Mouse (Mus musculus) heart, postnatal 0 days (tissue): ENCODE data around the gene Nr1h2. TPM values are rescaled to one million over a fixed set of nuclear protein-coding genes. Genes with fewer than 3 reads are reported as not detected.
A peak's percentile ranks its signal among the peaks of the same experiment; 100 is the strongest.

Experiments used
- ATAC-seq: fragments of 200-750 bp; cut with Nextera tagmentation; 2 replicates; pipeline ENCODE4 v1.8.0; 2017; ENCODE audit warnings: low read depth, moderate number of reproducible peaks, moderate library complexity; ENCODE audit not compliant: insufficient read depth
- DNase-seq: peaks from one replicate; pipeline ENCODE4 v3.0.0-alpha.2; 2016; ENCODE audit warnings: low spot score
- H3K27ac ChIP-seq: fragments of 300-500 bp; sonication (generic); 2 replicates; pipeline ENCODE4 v1.5.1; 2014; ENCODE audit warnings: low read depth, mild to moderate bottlenecking
- H3K27me3 ChIP-seq: fragments of 300-500 bp; sonication (generic); 2 replicates; pipeline ENCODE4 v1.6.1; 2014; ENCODE audit warnings: low read length, mixed read lengths; ENCODE audit not compliant: control insufficient read depth, insufficient read depth
- H3K36me3 ChIP-seq: fragments of 300-500 bp; sonication (generic); replicated peaks from 2 replicates; pipeline ENCODE4 v1.6.1; 2014; ENCODE audit warnings: low read length, mixed read lengths; ENCODE audit not compliant: control insufficient read depth, insufficient read depth
- H3K4me1 ChIP-seq: fragments of 300-500 bp; sonication (generic); 2 replicates; pipeline ENCODE4 v1.6.1; 2014; ENCODE audit warnings: antibody characterized with exemption; ENCODE audit not compliant: control insufficient read depth, insufficient read depth
- H3K4me2 ChIP-seq: fragments of 300-500 bp; sonication (generic); 2 replicates; pipeline ENCODE4 v1.6.1; 2014; ENCODE audit warnings: low read depth, mild to moderate bottlenecking, low read length, moderate library complexity
- H3K4me3 ChIP-seq: fragments of 300-500 bp; sonication (generic); 2 replicates; pipeline ENCODE4 v1.5.1; 2014; ENCODE audit warnings: low read depth, low read length
- H3K9ac ChIP-seq: fragments of 300-500 bp; sonication (generic); replicated peaks from 2 replicates; pipeline ENCODE4 v1.6.1; 2014; ENCODE audit warnings: low read depth, low read length, mixed read lengths
- H3K9me3 ChIP-seq: fragments of 300-500 bp; sonication (generic); replicated peaks from 2 replicates; pipeline ENCODE4 v1.6.1; 2016; ENCODE audit warnings: low read length; ENCODE audit not compliant: control insufficient read depth
- CTCF ChIP-seq: IDR thresholded peaks from 2 replicates; pipeline ENCODE4 v1.5.1; 2016; ENCODE audit warnings: antibody characterized with exemption, control low read depth, low read depth
- EP300 ChIP-seq: IDR thresholded peaks from 2 replicates; pipeline ENCODE4 v1.6.1; 2016; ENCODE audit warnings: antibody characterized with exemption, low read depth
- WGBS: fragments of 180-500 bp; shearing (Covaris S2); extraction: QIAGEN DNeasy Blood & Tissue Kit; methylation state at CpG from one replicate; pipeline ENCODE4 v1.1.7; 2014; 5-methylcytosine and 5-hydroxymethylcytosine counted together
- polyA plus RNA-seq: library from polyadenylated mRNA; unstranded; fragments of >200 nt; fragmentation: Nextera tagmentation; extraction: Ambion mirVana; gene quantifications from 2 replicates; pipeline ENCODE4 v1.2.1, GENCODE M21; 2015
- total RNA-seq: library from RNA; depleted of rRNA; stranded (reverse); fragments of >200 nt; gene quantifications from 2 replicates; pipeline ENCODE4 v1.2.3, GENCODE M21; 2014; ENCODE audit warnings: low replicate concordance

Gene Nr1h2
- total and polyA plus RNA-seq, 2 experiments from 2014 or later: 50.1 to 60.9 TPM

- no peaks in the 10 kb centered on the region for H3K36me3 ChIP-seq
- no peak overlapping the region for H3K27ac ChIP-seq
- no peak overlapping the region for H3K4me3 ChIP-seq
- 90% methylated on average over 14 of the region's 14 CpGs for WGBS
- ATAC-seq: no peak
- H3K4me2 ChIP-seq: no peak overlapping the region
- peaks cover 22% of the 10 kb centered on the region for H3K4me1 ChIP-seq
- no peak overlapping the region for H3K9ac ChIP-seq
- no peaks in the 10 kb centered on the region for H3K9me3 ChIP-seq
- TF ChIP-seq EP300 (no peak), CTCF (no peak)
- no peak for DNase-seq
- peaks cover 11% of the 10 kb centered on the region for H3K27me3 ChIP-seq
Measured at GRCm38 (mm10) chr7:44526414-44527154, 27.2 kb downstream of the Nr1h2 start.

GRCm38 (mm10) chr7:44525126-44525832 lies 28.5 kb downstream of the Nr1h2 start:
- DNase-seq (peak; percentile 82), ATAC-seq (peak; percentile 73)
- Histone ChIP-seq H3K27me3 (peaks cover 19% of the 10 kb centered on the region), H3K27ac (peak overlapping the region; percentile 74), H3K9me3 (no peaks in the 10 kb centered on the region), H3K9ac (peak overlapping the region; percentile 18), H3K4me2 (peak overlapping the region; percentile 48), H3K36me3 (no peaks in the 10 kb centered on the region), H3K4me3 (peak overlapping the region; percentile 25), H3K4me1 (peaks cover 22% of the 10 kb centered on the region)
- 9% methylated on average over 21 of the region's 22 CpGs for WGBS
- TF ChIP-seq CTCF: no peak
- no peak for TF ChIP-seq EP300

GRCm38 (mm10) chr7:44524502-44524901 lies 29.2 kb downstream of the Nr1h2 start, which contains the start of gene Mybpc2:
Gene Mybpc2 (minus strand): TSS chr7:44524656.
- peak within 1 kb of the TSS; percentile 48 for H3K4me2 ChIP-seq

GRCm38 (mm10) chr7:44523056-44523455 lies 30.7 kb downstream of the Nr1h2 start:
- Histone ChIP-seq H3K9ac (no peak overlapping the region), H3K4me1 (peaks cover 18% of the 10 kb centered on the region), H3K27ac (no peak overlapping the region), H3K9me3 (no peaks in the 10 kb centered on the region), H3K36me3 (no peaks in the 10 kb centered on the region), H3K4me2 (no peak overlapping the region), H3K27me3 (peaks cover 19% of the 10 kb centered on the region), H3K4me3 (no peak overlapping the region)
- ATAC-seq (no peak), DNase-seq (no peak)
- TF ChIP-seq EP300 (no peak), CTCF (no peak)
- 65% methylated on average over 2 of the region's 2 CpGs for WGBS

More at GRCm38 (mm10) chr7:44524502-44524901, 29.2 kb downstream of the Nr1h2 start, which contains the start of gene Mybpc2:
- peak; percentile 46 for DNase-seq
- Histone ChIP-seq H3K4me3 (peak within 1 kb of the TSS; percentile 25), H3K9me3 (no peaks in the 10 kb centered on the region), H3K9ac (peak within 1 kb of the TSS; percentile 18), H3K4me1 (peaks cover 22% of the 10 kb centered on the region), H3K27ac (peak within 1 kb of the TSS; percentile 74), H3K36me3 (no peaks in the 10 kb centered on the region), H3K27me3 (peaks cover 19% of the 10 kb centered on the region)
- WGBS: 29% methylated on average over 12 of the region's 12 CpGs
- peak; percentile 54 for ATAC-seq
- TF ChIP-seq EP300 (no peak), CTCF (no peak)

GRCm38 (mm10) chr7:44521710-44522109 lies 32.0 kb downstream of the Nr1h2 start:
- under 1% methylated on average over 20 of the region's 20 CpGs for whole genome bisulfite sequencing

More at GRCm38 (mm10) chr7:44521710-44522109, 32.0 kb downstream of the Nr1h2 start:
- Histone ChIP-seq H3K27me3 (peaks cover 19% of the 10 kb centered on the region), H3K4me2 (0 out of 2 replicates have a peak overlapping the region, but pooled peaks have one; percentile 2), H3K4me1 (peaks cover 15% of the 10 kb centered on the region), H3K9me3 (no peaks in the 10 kb centered on the region), H3K9ac (no peak overlapping the region), H3K4me3 (no peak overlapping the region), H3K36me3 (no peaks in the 10 kb centered on the region), H3K27ac (no peak overlapping the region)
- DNase-seq (no peak), ATAC-seq (0 out of 2 replicates have a peak, but pooled peaks have one; percentile 40)
- peak; percentile 67 for TF ChIP-seq CTCF
- no peak for TF ChIP-seq EP300
